Mouse (Mus musculus) limb, embryonic 15.5 days (tissue): ENCODE measurements at regions not wholly inside any gene's neighbourhood (a gene's known extent, or its start where the extent isn't known, plus 50 kb on each side); places are given as distances from the start of the nearest gene placed in this dataset.

ENCODE experiments used
- ATAC-seq: fragments of 200-750 bp; cut with Nextera tagmentation; 2 replicates; pipeline ENCODE4 v1.8.0; 2017; ENCODE audit warnings: low read depth, moderate TSS enrichment; ENCODE audit not compliant: insufficient number of reproducible peaks, low FRiP score, low TSS enrichment
- H3K27ac ChIP-seq: fragments of 300-500 bp; sonication (generic); 2 replicates; pipeline ENCODE4 v1.5.1; 2015; ENCODE audit warnings: moderate library complexity, mild to moderate bottlenecking, inconsistent platforms
- H3K27me3 ChIP-seq: fragments of 300-500 bp; sonication (generic); 2 replicates; pipeline ENCODE4 v1.6.1; 2015; ENCODE audit warnings: inconsistent platforms
- H3K36me3 ChIP-seq: fragments of 300-500 bp; sonication (generic); 2 replicates; pipeline ENCODE4 v1.6.1; 2015; ENCODE audit warnings: inconsistent platforms
- H3K4me1 ChIP-seq: fragments of 300-500 bp; sonication (generic); 2 replicates; pipeline ENCODE4 v1.6.1; 2015; ENCODE audit warnings: inconsistent platforms
- H3K4me2 ChIP-seq: fragments of 300-500 bp; sonication (generic); 2 replicates; pipeline ENCODE4 v1.6.1; 2015; ENCODE audit warnings: mild to moderate bottlenecking, inconsistent platforms
- H3K4me3 ChIP-seq: fragments of 300-500 bp; sonication (generic); 2 replicates; pipeline ENCODE4 v1.5.1; 2015; ENCODE audit warnings: mild to moderate bottlenecking, inconsistent platforms
- H3K9ac ChIP-seq: fragments of 300-500 bp; sonication (generic); 2 replicates; pipeline ENCODE4 v1.6.1; 2015; ENCODE audit warnings: inconsistent platforms
- H3K9me3 ChIP-seq: fragments of 300-500 bp; sonication (generic); 2 replicates; pipeline ENCODE4 v1.6.1; 2016; ENCODE audit warnings: inconsistent platforms
- WGBS: fragments of 180-500 bp; shearing (Covaris S2); methylation state at CpG from one replicate; pipeline ENCODE4 v1.1.7; 2015; 5-methylcytosine and 5-hydroxymethylcytosine counted together

DNA sequence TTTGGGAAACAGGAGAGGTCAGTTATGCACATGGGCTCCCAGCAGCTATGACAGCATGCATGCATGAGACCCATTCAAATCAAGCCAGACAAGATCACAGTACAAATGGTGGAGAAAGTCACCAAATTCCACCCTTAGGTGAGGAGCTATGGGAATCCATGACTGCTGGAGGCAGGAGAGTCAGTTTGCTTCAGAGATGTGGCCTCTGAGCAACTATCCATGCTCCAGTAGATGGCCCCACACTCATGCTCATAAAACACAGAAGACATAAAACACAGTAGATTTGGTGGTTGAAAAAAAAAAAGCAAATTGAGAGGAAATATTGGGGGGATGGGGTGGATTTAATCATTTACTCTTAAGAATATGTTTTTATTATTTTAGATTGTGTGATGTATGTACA, 159.2 kb upstream of the Plxnc1 start:
- Histone ChIP-seq H3K27me3 (no peaks in the 10 kb centered on the region), H3K4me3 (no peak overlapping the region), H3K27ac (no peak overlapping the region), H3K9me3 (no peaks in the 10 kb centered on the region), H3K36me3 (no peaks in the 10 kb centered on the region), H3K4me2 (no peak overlapping the region), H3K4me1 (peaks cover 10% of the 10 kb centered on the region; the same call in 1 of the 2 replicates), H3K9ac (no peak overlapping the region)
- no peak for ATAC-seq

DNA sequence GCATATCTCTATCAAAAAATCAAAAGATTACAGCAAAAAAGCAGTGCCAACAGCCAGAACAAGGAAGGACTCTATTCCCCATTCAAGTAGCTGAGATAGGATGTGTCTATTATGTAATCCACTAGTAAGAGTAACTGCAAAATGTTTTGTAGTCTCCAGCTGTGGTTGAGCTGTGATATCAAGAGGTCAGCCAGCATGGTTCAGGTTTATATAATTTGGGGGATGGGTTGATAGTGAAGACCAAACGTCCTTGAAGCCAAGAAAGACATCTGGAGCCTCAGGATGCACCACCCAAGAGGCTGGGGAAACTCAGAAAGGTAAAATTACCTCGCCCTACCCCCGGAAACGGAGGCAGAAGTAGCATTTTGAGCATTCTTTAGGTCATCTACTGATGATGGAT, 158.3 kb upstream of the Plxnc1 start:
- Histone ChIP-seq H3K27ac (no peak overlapping the region), H3K9ac (no peak overlapping the region), H3K27me3 (no peaks in the 10 kb centered on the region), H3K4me2 (no peak overlapping the region), H3K36me3 (no peaks in the 10 kb centered on the region), H3K4me3 (no peak overlapping the region), H3K4me1 (peaks cover 7% of the 10 kb centered on the region; the same call in 1 of the 2 replicates), H3K9me3 (no peaks in the 10 kb centered on the region)
- ATAC-seq, result no peak
- 73% methylated on average over 4 of the region's 4 CpGs for WGBS

DNA sequence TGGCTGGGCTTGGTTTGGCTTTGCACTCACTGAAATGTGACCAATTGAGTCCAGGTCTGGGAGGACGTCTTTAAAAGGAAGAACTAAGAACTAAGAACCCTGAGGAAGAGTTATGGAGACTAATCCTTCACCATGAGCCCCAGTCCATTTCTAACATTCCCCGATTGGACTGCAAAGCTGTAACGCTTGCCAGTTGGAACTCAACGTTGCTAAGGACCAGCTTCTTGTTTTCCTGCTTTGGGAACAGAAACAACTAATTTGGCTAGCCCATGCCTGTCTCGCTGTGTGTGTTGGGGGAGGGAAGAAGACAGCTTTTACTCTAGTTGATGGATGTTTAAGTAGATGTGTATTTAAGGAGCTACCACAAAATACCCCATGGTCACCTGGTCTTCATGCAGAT, 155.3 kb upstream of the Plxnc1 start:
- Histone ChIP-seq H3K27ac (no peak overlapping the region), H3K27me3 (no peaks in the 10 kb centered on the region), H3K4me1 (0 out of 2 replicates have a peak, but pooled peaks cover 3% of the 10 kb centered on the region), H3K36me3 (no peaks in the 10 kb centered on the region), H3K9ac (no peak overlapping the region), H3K4me2 (no peak overlapping the region), H3K4me3 (no peak overlapping the region), H3K9me3 (no peaks in the 10 kb centered on the region)
- ATAC-seq, result no peak
- WGBS, result 63% methylated on average over 5 of the region's 5 CpGs

DNA sequence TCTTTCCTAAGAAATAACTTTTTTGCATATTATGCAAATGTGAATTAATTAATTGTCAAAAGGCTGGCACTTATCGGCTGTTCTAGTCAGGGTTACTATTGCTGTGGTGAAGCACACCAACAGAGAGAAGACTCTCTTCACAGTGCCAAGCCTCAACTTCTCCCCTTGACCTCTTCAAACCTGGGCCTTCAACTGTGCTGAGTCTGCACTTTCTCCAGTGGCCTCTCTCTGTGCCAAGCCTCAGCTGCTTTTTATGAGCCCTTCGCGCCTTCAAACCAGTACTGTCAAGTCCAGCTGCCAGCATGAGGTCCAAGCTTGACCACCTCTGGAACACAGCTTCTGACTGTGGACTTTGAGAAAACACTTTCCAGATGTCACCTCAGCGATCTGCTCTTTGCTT, 151.2 kb upstream of the Plxnc1 start:
- no peak for ATAC-seq
- Histone ChIP-seq H3K36me3 (no peaks in the 10 kb centered on the region), H3K4me2 (no peak overlapping the region), H3K4me3 (no peak overlapping the region), H3K9ac (no peak overlapping the region), H3K4me1 (0 out of 2 replicates have a peak, but pooled peaks cover 6% of the 10 kb centered on the region), H3K27me3 (peaks cover 2% of the 10 kb centered on the region; the same call in 1 of the 2 replicates), H3K9me3 (no peaks in the 10 kb centered on the region), H3K27ac (no peak overlapping the region)
- 65% methylated on average over 4 of the region's 4 CpGs for WGBS

DNA sequence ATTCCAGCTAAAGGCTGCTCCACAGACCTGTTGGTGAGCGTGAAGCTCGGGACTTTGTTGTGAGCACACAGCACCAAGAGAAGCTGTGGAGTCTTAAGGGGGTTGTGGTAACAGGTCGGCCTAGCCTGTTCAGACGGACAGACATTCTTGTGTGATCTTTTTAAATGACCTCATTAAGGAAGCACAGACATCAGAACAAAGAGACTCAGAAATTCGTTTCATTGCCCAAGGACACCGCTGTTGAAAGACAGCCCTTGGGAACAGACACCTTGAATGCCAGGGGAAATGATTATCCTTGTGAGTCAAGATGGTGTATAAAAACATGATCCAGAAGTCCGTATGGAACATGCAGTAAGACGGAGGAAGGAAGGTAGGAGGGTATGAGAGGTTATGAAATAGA, 150.1 kb upstream of the Plxnc1 start:
- no peak overlapping the region for H3K27ac ChIP-seq
- peaks cover 2% of the 10 kb centered on the region; the same call in 1 of the 2 replicates for H3K27me3 ChIP-seq
- no peaks in the 10 kb centered on the region for H3K36me3 ChIP-seq
- H3K4me3 ChIP-seq, result no peak overlapping the region
- no peak overlapping the region for H3K4me2 ChIP-seq
- H3K9me3 ChIP-seq, result no peaks in the 10 kb centered on the region
- WGBS, result 45% methylated on average over 8 of the region's 8 CpGs
- no peak for ATAC-seq
- no peak overlapping the region for H3K9ac ChIP-seq
- H3K4me1 ChIP-seq, result 0 out of 2 replicates have a peak, but pooled peaks cover 6% of the 10 kb centered on the region

DNA sequence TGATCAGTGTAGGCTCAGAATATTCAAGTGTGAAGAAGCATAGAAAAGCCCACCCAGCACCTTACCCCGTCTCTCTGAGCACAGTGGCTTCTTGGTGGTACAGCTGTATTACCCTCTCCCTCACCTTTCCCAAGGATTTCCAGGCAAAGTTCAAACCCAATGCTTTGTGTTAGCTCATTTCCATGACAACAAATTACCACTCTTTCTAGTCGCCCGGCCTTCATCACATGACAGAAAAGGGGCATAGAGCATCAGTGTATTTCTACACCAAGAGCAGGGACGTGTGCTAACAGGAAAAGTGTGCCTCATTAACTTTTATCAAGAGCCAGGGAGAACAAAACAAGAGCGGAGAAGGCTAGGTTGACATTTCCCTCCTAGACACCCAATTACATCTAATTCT, 148.6 kb upstream of the Plxnc1 start:
- peaks cover 12% of the 10 kb centered on the region for H3K4me1 ChIP-seq
- no peaks in the 10 kb centered on the region for H3K36me3 ChIP-seq
- no peak for ATAC-seq
- H3K9ac ChIP-seq, result no peak overlapping the region
- H3K27ac ChIP-seq, result no peak overlapping the region
- WGBS, result 48% methylated on average over 5 of the region's 5 CpGs
- H3K9me3 ChIP-seq, result no peaks in the 10 kb centered on the region
- no peak overlapping the region for H3K4me2 ChIP-seq
- H3K27me3 ChIP-seq, result peaks cover 2% of the 10 kb centered on the region; the same call in 1 of the 2 replicates
- H3K4me3 ChIP-seq, result no peak overlapping the region

DNA sequence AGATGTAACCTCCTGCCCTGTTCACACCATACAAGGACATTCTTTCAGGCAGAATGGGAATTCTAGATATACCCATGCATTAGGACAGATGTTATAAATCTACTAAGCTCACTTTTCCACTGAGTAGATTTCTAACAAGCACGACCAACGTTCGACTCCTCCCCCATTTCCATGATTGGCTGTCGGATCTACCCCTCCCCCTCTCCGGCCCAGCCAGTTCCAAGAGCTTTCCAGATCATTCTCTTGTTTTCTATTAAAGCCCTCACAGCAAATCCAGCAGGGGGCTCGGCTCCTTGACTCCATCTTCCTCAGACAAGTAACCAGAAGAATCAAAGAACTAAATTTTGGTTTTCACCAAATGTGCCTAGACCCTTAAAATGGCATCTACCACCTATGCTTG, 146.5 kb upstream of the Plxnc1 start:
- H3K27ac ChIP-seq, result no peak overlapping the region
- no peaks in the 10 kb centered on the region for H3K9me3 ChIP-seq
- no peak for ATAC-seq
- H3K4me3 ChIP-seq, result no peak overlapping the region
- no peak overlapping the region for H3K4me2 ChIP-seq
- H3K9ac ChIP-seq, result no peak overlapping the region
- peaks cover 12% of the 10 kb centered on the region for H3K27me3 ChIP-seq
- H3K36me3 ChIP-seq, result no peaks in the 10 kb centered on the region
- peaks cover 16% of the 10 kb centered on the region for H3K4me1 ChIP-seq
- WGBS, result 47% methylated on average over 6 of the region's 6 CpGs

DNA sequence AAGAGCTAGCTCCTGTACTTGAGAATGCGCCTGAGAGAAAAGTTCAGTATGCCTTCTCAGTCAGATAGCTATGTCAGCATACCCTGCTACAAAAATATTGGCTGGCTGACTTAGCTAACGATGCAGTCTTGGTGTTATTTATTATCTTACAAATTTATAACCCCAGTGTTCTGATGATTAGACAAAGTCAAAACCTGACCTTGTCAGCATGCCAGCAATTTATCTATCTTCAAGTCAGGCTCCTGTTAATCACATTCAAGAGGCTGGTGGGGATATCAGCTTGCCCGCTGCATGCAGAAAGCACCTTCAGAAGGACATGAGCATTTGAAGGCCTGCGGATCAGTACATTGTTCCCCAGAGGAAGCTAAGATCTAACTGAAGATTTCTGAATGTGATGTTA, 146.0 kb upstream of the Plxnc1 start:
- Histone ChIP-seq H3K4me1 (peaks cover 13% of the 10 kb centered on the region), H3K27me3 (peaks cover 17% of the 10 kb centered on the region), H3K27ac (no peak overlapping the region), H3K36me3 (no peaks in the 10 kb centered on the region), H3K9ac (no peak overlapping the region), H3K4me3 (no peak overlapping the region), H3K9me3 (no peaks in the 10 kb centered on the region), H3K4me2 (no peak overlapping the region)
- 83% methylated on average over 4 of the region's 4 CpGs for WGBS
- no peak for ATAC-seq

DNA sequence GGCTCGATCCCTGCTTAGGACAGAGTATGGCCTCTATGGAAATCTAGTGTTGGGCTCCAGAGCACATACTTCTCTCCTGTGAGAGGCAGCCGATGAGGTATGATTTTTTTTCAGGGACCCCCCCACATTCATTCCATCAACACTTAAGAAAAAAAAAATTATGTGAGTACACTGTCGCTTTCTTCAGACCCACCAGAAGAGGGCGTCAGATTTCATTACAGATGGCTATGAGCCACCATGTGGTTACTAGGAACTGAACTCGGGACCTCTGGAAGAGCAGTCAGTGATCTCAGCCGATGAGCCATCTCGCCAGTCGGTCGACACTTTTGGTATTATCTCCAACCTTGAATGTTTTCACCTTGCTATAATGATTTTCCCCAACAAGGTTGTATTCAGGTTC, 145.4 kb upstream of the Plxnc1 start:
- no peaks in the 10 kb centered on the region for H3K9me3 ChIP-seq
- H3K36me3 ChIP-seq, result no peaks in the 10 kb centered on the region
- no peak overlapping the region for H3K4me3 ChIP-seq
- H3K9ac ChIP-seq, result no peak overlapping the region
- H3K4me2 ChIP-seq, result no peak overlapping the region
- no peak for ATAC-seq
- 88% methylated on average over 9 of the region's 9 CpGs for WGBS
- H3K27me3 ChIP-seq, result peaks cover 22% of the 10 kb centered on the region
- H3K4me1 ChIP-seq, result peaks cover 13% of the 10 kb centered on the region
- H3K27ac ChIP-seq, result no peak overlapping the region

DNA sequence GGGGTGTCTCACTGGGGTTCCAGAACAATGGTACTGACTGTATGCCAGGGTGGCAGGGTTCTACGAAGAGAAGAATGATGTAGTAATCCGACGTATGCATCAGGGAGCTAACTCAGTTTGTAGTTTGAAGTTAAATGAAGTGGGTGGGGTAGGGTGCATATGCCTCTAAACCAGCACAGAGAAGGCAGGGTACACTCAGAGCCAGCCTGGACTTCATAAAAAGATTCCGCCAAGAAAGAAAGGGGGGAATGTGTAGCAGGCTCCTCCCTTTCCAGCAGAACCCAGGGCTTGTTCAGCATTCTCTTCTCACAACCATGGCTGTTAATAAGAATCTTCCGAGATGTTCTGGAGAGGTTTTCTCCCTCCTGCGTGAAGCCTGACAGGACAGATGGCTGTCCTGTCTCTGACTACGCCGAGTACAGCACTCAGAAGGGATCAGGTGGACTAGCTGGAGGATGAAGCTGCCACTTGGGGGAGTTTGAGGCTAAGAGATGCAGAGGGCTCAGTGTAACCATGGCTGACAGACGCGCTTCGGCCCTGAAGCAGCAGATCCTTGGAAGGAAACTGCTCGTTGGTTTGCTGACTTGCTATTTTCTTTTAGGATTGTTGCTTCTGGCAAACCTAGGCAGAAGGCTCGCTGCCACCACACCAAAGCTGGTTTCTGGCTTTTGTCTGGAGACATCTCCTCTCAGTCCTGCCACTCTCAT, 143.4 kb upstream of the Plxnc1 start:
- peak; percentile 76; the same call in 1 of the 2 replicates for ATAC-seq
- Histone ChIP-seq H3K4me1 (peaks cover 26% of the 10 kb centered on the region), H3K4me2 (no peak overlapping the region), H3K9me3 (no peaks in the 10 kb centered on the region), H3K27me3 (peaks cover 22% of the 10 kb centered on the region), H3K4me3 (no peak overlapping the region), H3K27ac (no peak overlapping the region), H3K9ac (no peak overlapping the region), H3K36me3 (no peaks in the 10 kb centered on the region)
- WGBS, result 34% methylated on average over 13 of the region's 13 CpGs

DNA sequence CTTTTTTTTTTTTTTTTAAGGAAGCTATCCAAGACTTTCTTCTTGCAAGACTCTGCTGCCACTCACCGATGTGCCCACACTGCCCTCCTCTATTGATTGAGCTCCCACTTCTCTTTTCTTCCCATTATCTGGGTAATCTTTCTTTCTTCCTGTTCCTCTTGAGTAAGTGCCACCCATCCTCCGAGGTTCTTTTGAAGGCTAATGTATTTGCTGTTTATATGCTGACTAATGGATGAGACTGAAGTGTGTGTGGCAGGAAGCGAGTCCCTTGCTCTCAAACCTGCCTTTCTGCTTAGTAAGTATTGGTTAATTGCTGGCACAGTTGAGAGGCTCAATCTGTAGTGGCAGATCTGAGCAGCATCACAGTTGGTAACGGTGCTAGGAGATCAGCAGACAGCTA, 142.1 kb upstream of the Plxnc1 start:
- H3K36me3 ChIP-seq, result no peaks in the 10 kb centered on the region
- no peak overlapping the region for H3K27ac ChIP-seq
- no peak overlapping the region for H3K4me3 ChIP-seq
- H3K9me3 ChIP-seq, result no peaks in the 10 kb centered on the region
- peaks cover 27% of the 10 kb centered on the region for H3K4me1 ChIP-seq
- no peak overlapping the region for H3K9ac ChIP-seq
- peaks cover 19% of the 10 kb centered on the region for H3K27me3 ChIP-seq
- H3K4me2 ChIP-seq, result no peak overlapping the region
- no peak for ATAC-seq
- WGBS, result 54% methylated on average over 4 of the region's 4 CpGs

DNA sequence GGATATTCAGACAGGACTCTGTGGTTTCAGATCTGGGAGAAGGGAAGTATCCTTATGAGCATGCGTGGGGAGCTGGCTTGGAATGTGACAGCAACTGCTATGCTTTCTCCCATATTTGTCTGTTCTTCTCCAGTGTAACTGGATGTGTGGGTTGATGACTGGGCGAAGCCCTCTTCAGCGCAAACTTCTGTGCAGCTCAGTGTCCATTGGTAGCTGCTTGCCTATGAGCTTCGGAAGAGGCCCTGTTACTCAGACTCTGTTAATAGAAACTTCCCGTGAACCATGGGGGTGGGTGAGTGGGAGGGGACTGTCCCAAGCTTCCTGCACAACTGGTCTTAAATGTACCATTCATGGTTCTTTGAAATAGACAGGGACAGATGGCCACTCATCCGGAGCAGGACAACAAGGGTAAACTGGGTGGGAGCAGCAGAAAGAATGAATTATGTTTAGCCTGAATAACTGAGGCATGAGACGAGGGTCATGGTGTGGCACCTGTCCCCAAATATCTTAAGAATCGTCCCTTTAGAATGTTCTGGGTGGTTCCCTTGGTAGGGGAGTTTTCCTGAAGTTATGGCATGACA, 141.1 kb upstream of the Plxnc1 start:
- 78% methylated on average over 8 of the region's 8 CpGs for WGBS
- Histone ChIP-seq H3K36me3 (no peaks in the 10 kb centered on the region), H3K9me3 (no peaks in the 10 kb centered on the region), H3K9ac (no peak overlapping the region), H3K4me2 (no peak overlapping the region), H3K4me3 (no peak overlapping the region), H3K27ac (no peak overlapping the region), H3K27me3 (peaks cover 19% of the 10 kb centered on the region), H3K4me1 (peaks cover 23% of the 10 kb centered on the region)
- ATAC-seq, result no peak
